Mouse (Mus musculus): ENCODE results near the gene Oasl2. TPM values are rescaled to one million over a fixed set of nuclear protein-coding genes. Genes with fewer than 3 reads are reported as not detected.

Oasl2 gene
- polyA plus RNA-seq, 3 experiments from 2014 or later = 8.4 to 15.2 (median 12.1) TPM

Other genes starting within 250 kb of the Oasl2 start
- gene Trpv4, start 238.5 kb upstream of the Oasl2 start, polyA plus RNA-seq (2017; shearing (Covaris generic)) = under 1 TPM; 0.19 to 0.90 (median 0.47) TPM
- 100 to 1,000 TPM; 220 to 248 (median 235) TPM for gene Gltp, start 206.0 kb upstream of the Oasl2 start, polyA plus RNA-seq (2017; shearing (Covaris generic))
- gene Tchp, start 189.2 kb upstream of the Oasl2 start, polyA plus RNA-seq (2017; shearing (Covaris generic)) = 10 to 100 TPM in 2 of 3 experiments, 1 to 10 TPM in 1; 4.4 to 30.2 (median 13.8) TPM
- 10 to 100 TPM; 18.9 to 22.4 (median 21.2) TPM for gene Ankrd13a, start 122.3 kb upstream of the Oasl2 start, polyA plus RNA-seq (2017; shearing (Covaris generic))
- 100 to 1,000 TPM; 115 to 202 (median 146) TPM for gene Git2, start 121.4 kb upstream of the Oasl2 start, polyA plus RNA-seq (2017; shearing (Covaris generic))
- gene 1500011B03Rik, start 73.5 kb upstream of the Oasl2 start, polyA plus RNA-seq (2017; shearing (Covaris generic)) = 10 to 100 TPM; 41.1 to 61.7 (median 50.2) TPM
- not detected for gene 4930519G04Rik, start 43.3 kb upstream of the Oasl2 start, polyA plus RNA-seq (2017; shearing (Covaris generic))
- not detected for gene Gm9936, start 38.3 kb upstream of the Oasl2 start, polyA plus RNA-seq (2017; shearing (Covaris generic))
- gene Oasl1, start 26.3 kb downstream of the Oasl2 start, polyA plus RNA-seq (2017; shearing (Covaris generic)) = 1 to 10 TPM; 1.9 to 3.9 (median 2.6) TPM
- gene 2210016L21Rik, start 45.2 kb downstream of the Oasl2 start, polyA plus RNA-seq (2017; shearing (Covaris generic)) = 10 to 100 TPM; 33.3 to 49.6 (median 36.0) TPM
- gene Hnf1a, start 74.2 kb downstream of the Oasl2 start, polyA plus RNA-seq (2017; shearing (Covaris generic)) = under 1 TPM in 1 of 3 experiments, not detected in 2; 0.17 TPM
- gene Sppl3, start 114.2 kb downstream of the Oasl2 start, polyA plus RNA-seq (2017; shearing (Covaris generic)) = 10 to 100 TPM; 13.6 to 17.2 (median 15.0) TPM
- 10 to 100 TPM; 14.8 to 23.2 (median 18.5) TPM for gene Gm10401, start 201.4 kb downstream of the Oasl2 start, polyA plus RNA-seq (2017; shearing (Covaris generic))
- gene Acads, start 222.4 kb downstream of the Oasl2 start, polyA plus RNA-seq (2017; shearing (Covaris generic)) = 10 to 100 TPM; 11.3 to 20.2 (median 18.8) TPM
- gene Unc119b, start 238.0 kb downstream of the Oasl2 start, polyA plus RNA-seq (2017; shearing (Covaris generic)) = 10 to 100 TPM; 15.9 to 27.8 (median 21.3) TPM

Measured in inflammation-experienced regulatory T-cells, adult 6 months (primary cell).